Mouse (Mus musculus) left cerebral cortex, postnatal 10 days (tissue): ENCODE measurements at regions not wholly inside any gene's neighbourhood (a gene's known extent, or its start where the extent isn't known, plus 50 kb on each side); places are given as distances from the start of the nearest gene placed in this dataset.
A peak's percentile ranks its signal among the peaks of the same experiment; 100 is the strongest.
"Not testable (repeated sequence)": the region's sequence is repeated elsewhere in the genome, so short reads cannot be mapped to it uniquely, and the experiment has no call there.

Source experiments
- DNase-seq, 2 experiments: peaks; one replicate each; pipeline ENCODE4 v3.0.0; 2021 to 2022; ENCODE audit warnings: low spot score in 2 of 2, mixed read lengths in 1 of 2; ENCODE audit errors: extremely low spot score in 1 of 2
- intact Hi-C: fragments of 180-260 bp; cut with DNase I; formaldehyde crosslinking; loops from one replicate; pipeline ENCODE4 v1.15.1; 2025

DNA sequence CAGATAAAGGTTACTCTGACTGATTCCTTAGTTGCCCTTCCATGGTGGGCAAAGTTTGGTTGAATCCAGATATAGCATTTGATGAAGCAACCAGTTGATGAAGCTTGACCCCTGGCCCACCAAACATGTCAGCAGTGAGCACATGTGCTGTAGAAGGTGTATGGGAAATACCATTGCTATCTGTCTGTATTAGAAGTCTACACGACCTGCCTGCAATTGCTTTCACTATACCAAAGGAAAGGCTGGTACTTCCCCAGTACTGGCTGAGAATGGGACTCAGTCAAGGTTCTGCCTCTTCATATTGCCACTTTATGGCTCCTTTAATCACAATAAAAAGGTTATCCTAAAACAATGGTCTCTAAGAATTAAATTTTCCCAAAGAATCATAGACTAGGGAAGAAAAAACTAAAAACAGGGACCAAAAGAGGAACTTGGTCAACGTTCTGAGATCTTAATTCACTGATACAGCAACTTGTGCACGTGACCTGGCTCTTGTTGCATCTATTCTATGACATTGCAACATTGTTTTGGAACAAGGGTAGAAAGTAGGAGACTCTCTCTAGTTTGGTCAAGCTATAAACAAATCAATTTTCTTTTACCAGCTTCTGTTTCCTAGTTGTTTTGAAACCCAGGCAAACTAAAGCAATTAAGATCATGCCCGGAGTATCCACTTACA is 284.0 kb downstream of the Rapgef2 start:
- intact Hi-C loops = no loop called here
- DNase-seq = no peak

GRCm38 (mm10) chr3:79001754-79002153 is 284.6 kb downstream of the Rapgef2 start:
- intact Hi-C loops = no loop called here
- no peak for DNase-seq

DNA sequence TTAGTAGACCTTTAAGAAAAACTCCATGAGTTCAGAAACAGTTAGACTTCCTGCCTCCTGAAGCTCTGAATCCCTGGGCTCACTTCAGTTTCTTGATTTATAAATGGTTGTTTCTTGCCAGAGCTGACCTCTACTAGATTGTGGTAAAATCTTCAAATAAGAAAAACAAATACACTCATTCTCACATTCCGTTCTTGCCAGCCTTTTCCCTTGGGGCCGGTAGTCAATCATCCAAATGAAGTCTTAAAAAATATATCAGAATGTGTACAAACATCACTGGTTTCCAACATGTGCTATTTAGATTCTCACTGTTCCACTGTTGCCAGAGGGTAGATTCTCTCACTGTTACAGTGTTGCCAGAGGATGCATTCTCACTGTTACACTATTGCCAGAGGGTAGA is 286.0 kb downstream of the Rapgef2 start:
- intact Hi-C loops = no loop called here
- no peak for DNase-seq

DNA sequence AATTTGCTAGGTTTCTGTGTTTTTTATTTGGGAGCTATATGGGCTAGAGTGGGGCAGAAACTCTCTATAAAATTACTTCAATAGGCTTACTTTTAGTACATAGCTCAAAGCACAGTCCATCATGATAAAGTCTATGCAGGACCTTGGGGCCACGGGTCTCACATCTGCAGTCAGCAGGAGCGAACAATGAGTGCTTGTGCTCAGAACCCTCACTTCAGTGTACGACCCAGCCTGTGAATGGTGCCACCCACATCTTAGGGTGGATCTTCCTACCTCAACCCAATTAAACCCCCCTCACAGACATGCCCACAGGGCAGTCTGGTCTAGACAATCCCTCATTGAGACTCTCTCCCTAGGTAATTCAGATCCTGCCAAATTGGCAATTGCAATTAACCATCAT is 286.5 kb downstream of the Rapgef2 start:
- DNase-seq = no peak
- intact Hi-C loops = no loop called here

DNA sequence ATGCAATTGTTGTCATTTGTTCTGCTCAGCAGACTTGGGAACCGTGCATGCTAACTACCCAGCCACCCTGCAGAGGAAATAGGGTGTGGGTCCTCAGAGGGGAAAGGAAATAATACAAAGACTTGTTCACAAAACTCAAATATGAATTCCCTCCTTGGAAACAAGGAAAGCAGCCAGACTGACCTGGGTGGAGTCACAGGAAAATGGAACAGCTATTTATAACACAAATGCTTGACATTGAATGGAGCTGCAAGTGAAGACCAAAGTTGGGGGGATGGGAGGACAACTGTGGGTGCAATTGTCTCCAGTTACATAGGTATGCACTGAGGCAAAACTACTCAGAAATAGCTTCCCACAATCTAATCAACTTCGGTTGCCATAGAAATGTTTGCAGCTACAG is 298.2 kb downstream of the Rapgef2 start:
- DNase-seq = peak in 1 of 2 experiments; percentile 44

DNA sequence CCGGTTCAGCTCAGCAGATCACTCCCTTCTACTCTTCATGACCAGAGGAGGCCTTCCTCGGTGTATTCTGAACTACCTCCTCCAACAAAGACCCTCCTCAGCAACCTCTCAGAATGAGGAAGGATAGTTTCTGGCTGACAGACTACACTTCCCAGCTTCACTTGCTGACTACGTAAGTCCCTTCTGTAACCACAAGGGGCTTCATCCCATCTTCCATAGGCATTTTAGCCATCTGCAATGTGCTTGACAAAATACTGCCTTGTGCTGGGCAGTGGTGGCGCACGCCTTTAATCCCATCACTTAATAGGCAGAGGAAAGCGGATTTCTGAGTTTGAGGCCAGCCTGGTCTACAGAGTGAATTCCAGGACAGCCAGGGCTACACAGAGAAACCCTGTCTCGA is 299.6 kb downstream of the Rapgef2 start:
- DNase-seq = no peak
- intact Hi-C loops = no loop called here

More for the DNA sequence above, 298.2 kb downstream of the Rapgef2 start:
- intact Hi-C loops = no loop called here

DNA sequence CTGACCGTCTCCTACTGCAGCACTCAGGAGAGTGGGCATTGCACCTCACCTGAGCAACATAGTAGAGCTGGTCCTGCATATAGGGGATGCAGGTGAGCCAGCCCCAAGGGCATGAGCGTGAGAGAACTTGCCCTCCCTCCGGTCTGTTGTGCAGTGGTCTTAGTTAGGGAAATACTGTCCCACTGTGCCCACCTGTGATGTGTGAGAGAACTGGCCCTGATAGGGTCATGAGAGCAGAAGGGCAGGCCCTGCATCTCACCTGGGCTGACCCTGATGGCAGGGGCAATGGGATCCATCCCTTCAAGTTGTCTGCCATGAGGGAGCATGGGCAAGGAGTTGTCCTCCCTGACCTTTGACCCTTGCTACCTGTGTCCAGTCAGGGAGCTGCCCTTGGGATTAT is 305.3 kb downstream of the Rapgef2 start:
- no peak for DNase-seq
- intact Hi-C loops = no loop called here

- DNase-seq = no peak
- intact Hi-C loops = no loop called here
These were observed 307.5 kb downstream of the Rapgef2 start for GRCm38 (mm10) chr3:78978781-78979180.

DNA sequence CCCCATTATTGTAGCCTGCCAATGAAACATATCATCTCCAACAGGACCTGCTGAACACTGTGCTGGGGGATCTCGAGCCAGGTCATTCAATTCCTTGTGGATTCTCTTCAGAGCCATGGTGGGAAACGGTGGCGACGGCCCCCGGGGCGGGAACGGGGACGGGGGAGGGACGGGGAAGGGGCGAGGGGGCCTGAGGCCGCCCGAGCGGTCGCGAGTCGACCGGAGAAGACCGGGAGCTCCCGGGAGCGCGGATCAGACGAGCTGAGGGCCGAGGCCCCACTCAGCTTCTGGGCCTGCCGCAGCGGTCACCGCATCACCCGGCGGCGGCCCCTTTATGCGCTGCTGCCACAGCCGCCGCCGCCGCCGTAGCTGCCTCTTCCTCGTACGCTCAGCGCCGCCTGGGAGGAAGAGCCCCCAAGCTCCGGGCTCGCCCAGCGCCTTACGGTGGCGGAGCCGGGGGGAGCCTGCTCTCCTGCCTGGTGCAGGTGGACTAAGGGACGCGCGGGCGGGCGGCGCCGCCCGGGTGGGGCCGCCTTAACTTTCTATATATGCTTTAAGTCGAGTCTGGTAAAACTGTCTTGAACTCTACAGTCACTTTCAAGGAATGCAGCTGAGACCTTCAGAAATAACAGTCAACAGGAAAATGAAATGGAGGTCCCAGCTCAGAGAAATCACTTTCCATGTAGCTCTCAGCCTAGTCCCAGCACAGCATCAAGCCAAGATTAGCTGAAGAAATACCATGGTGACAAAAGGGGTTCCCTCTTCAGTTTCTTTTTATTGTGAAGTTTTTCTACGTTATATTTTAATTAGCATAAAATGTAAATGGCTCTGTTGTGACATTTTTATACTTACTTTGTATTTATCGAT is 319.4 kb downstream of the Rapgef2 start:
- peak in 1 of 2 experiments; percentile 33 for DNase-seq
- intact Hi-C loops = not testable (repeated sequence)

- intact Hi-C loops = no loop called here
- DNase-seq = no peak
These were observed 322.0 kb downstream of the Rapgef2 start for GRCm38 (mm10) chr3:78964231-78964858.

DNA sequence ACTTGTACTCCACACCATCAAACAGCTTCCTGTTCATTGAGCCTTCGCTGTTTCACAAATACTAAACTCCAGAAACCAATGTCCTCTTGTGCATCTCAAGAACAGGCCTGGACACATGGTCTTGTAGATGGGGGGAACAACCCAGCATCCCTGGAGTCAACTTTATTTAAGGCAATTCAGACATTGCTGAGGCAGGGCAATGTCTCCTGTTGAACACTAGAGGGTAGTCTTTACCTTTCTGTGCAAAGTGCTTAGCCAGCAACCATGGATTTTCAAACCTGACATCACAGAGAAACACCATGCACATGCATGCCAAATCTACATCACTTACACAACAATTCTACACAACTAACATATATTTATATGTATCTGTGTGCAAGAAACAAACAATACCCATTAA is 327.5 kb downstream of the Rapgef2 start:
- peak in 1 of 2 experiments; percentile 55 for DNase-seq

DNA sequence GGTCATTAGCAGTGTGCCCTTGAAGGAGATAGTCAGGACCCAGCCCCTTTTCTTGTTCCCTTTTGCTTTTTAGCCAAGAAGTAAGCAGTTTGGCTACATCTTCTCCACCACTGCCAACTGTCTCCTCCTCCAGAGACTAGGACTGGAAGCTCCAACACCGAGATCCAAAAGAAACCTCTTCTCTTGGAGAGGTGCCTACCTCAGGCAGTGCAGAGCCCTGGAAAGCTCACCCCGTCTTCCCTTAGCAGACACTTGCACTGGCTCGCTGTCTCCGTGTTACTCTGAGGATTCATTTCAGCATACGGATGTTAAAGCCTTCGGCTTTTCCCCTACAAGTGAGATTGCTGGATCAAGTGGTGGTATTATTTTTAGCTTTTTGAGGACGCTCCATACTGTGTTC is 331.0 kb downstream of the Rapgef2 start:
- intact Hi-C loops = loop anchor here (5.0 to 10.0 kb wide), 3 partner anchors 332 to 637 kb away; partner anchors contain the start of genes Ppid and Rapgef2

More for the DNA sequence above, 327.5 kb downstream of the Rapgef2 start:
- intact Hi-C loops = loop anchor here (2.0 to 10.0 kb wide), 4 partner anchors 238 to 634 kb away; partner anchors contain the start of genes Ppid and Rapgef2

GRCm38 (mm10) chr3:78949385-78949784 is 336.9 kb downstream of the Rapgef2 start:
- intact Hi-C loops = not testable (repeated sequence)

More for the DNA sequence above, 331.0 kb downstream of the Rapgef2 start:
- DNase-seq = no peak

GRCm38 (mm10) chr3:78948700-78949099 is 337.6 kb downstream of the Rapgef2 start:
- no peak for DNase-seq
- intact Hi-C loops = no loop called here

More at GRCm38 (mm10) chr3:78949385-78949784, 336.9 kb downstream of the Rapgef2 start:
- not testable (repeated sequence) for DNase-seq

GRCm38 (mm10) chr3:78948171-78948570 is 338.1 kb downstream of the Rapgef2 start:
- intact Hi-C loops = no loop called here
- peak; percentile 57 to 71 for DNase-seq

GRCm38 (mm10) chr3:78947183-78947582 is 339.1 kb downstream of the Rapgef2 start:
- intact Hi-C loops = no loop called here
- no peak for DNase-seq

GRCm38 (mm10) chr3:78944185-78944584 is 342.1 kb downstream of the Rapgef2 start:
- DNase-seq = no peak
- intact Hi-C loops = no loop called here

DNA sequence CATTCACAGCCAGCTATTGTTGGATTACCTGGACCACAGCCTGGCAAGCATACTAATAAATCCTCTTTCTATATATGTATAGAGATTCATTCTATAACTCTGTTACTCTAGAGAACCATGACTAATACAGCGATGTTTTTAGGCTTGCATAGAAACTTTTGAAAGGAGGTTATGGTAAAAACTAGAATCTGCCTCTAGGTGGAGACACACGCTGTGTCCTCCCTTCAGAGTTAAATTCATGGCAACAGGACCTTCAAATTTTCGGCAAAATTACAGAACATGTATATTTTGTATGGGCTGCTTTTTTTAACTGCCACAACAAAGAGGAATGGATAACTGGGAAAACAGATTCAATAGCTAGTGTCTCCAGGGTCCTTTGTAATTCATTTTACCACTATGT is 353.3 kb downstream of the Rapgef2 start:
- intact Hi-C loops = no loop called here

DNA sequence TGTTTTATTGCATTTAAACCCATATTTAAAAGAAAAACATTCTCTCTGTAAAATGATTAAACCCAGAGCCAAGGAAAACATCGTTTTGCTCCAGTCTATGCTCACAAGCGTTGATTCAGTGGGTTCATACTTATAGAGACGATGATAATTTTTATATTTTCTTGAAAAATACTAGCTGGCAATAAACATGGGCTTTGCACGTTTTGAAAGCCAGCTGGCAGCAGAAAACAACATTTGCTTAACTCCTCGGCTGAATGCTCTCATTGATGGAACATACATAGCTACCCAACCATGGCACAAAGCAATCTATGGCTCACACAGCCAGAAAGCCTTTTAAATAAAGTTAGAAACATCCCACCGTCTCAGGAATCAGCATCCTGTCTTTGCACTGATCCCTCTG is 366.5 kb downstream of the Rapgef2 start:
- DNase-seq = no peak
- intact Hi-C loops = loop anchor here (10.0 kb wide), 1 partner anchor 555 kb away; no protein-coding TSS in a partner anchor

More for the DNA sequence above, 353.3 kb downstream of the Rapgef2 start:
- no peak for DNase-seq
